In genomic region chr16:34352747-34353146, GRCm38 (mm10) we compare ENCODE assay signal across 8 mouse cellular contexts.
A peak's percentile ranks its signal among the peaks of the same experiment; 100 is the strongest.
DNase-seq lines count a peak whose midpoint lies in the region; ATAC-seq lines count a peak whose summit lies in the region.

No protein-coding gene starts in this region.

- DNase-seq in hindbrain, embryonic 10.5 days (ENCODE audit: low spot score) = no peak
- no peak for DNase-seq in hindbrain, embryonic 14.5 days (ENCODE audit: low spot score)
- peak; percentile 35 for DNase-seq in limb, embryonic 10.5 days (ENCODE audit: low spot score)
- peak; percentile 67 to 86 for DNase-seq in lung, postnatal 4 days
- no peak for DNase-seq in right cerebral cortex, postnatal 4 days
- no peak for DNase-seq in cerebellum, adult 9-11 months
- no peak for DNase-seq in urinary bladder, postnatal 36 days (ENCODE audit: low spot score in 2 of 2)

- no peaks in the 10 kb centered on the region for H3K9me3 ChIP-seq in hindbrain, embryonic 10.5 days
- H3K9me3 ChIP-seq in hindbrain, embryonic 14.5 days (ENCODE audit: control insufficient read depth, low read length) = no peaks in the 10 kb centered on the region
- H3K9me3 ChIP-seq in heart, embryonic 16.5 days (replicated peaks; ENCODE audit: control insufficient read depth, low read length) = no peaks in the 10 kb centered on the region
- H3K9me3 ChIP-seq in limb, embryonic 10.5 days (replicated peaks) = no peaks in the 10 kb centered on the region

- no peak overlapping the region for H3K4me2 ChIP-seq in hindbrain, embryonic 14.5 days (replicated peaks)
- no peak overlapping the region for H3K4me2 ChIP-seq in heart, embryonic 16.5 days (ENCODE audit: low read depth, low read length)

- H3K27ac ChIP-seq in hindbrain, embryonic 10.5 days = peak overlapping the region; percentile 50; the same call in 1 of the 2 replicates
- H3K27ac ChIP-seq in hindbrain, embryonic 14.5 days = no peak overlapping the region
- H3K27ac ChIP-seq in heart, embryonic 16.5 days (ENCODE audit: low read length) = peak overlapping the region; percentile 87
- H3K27ac ChIP-seq in limb, embryonic 10.5 days = 0 out of 2 replicates have a peak overlapping the region, but pooled peaks have one; percentile 46

- 40% methylated on average over 6 of the region's 6 CpGs for WGBS in hindbrain, embryonic 10.5 days
- 52% methylated on average over 6 of the region's 6 CpGs for WGBS in hindbrain, embryonic 14.5 days
- WGBS in heart, embryonic 16.5 days = 19% methylated on average over 6 of the region's 6 CpGs
- WGBS in limb, embryonic 10.5 days = 7% methylated on average over 6 of the region's 6 CpGs

- no peak overlapping the region for H3K9ac ChIP-seq in hindbrain, embryonic 14.5 days
- peak overlapping the region; percentile 38; the same call in 1 of the 2 replicates for H3K9ac ChIP-seq in heart, embryonic 16.5 days (ENCODE audit: low read length)

- no peaks in the 10 kb centered on the region for H3K27me3 ChIP-seq in hindbrain, embryonic 10.5 days (ENCODE audit: insufficient read depth, poor library complexity, severe bottlenecking)
- H3K27me3 ChIP-seq in hindbrain, embryonic 14.5 days (ENCODE audit: control insufficient read depth, insufficient read depth, low read length) = no peaks in the 10 kb centered on the region
- H3K27me3 ChIP-seq in heart, embryonic 16.5 days (ENCODE audit: control insufficient read depth, insufficient read depth, low read length) = no peaks in the 10 kb centered on the region
- H3K27me3 ChIP-seq in limb, embryonic 10.5 days (ENCODE audit: low read depth, poor library complexity, severe bottlenecking) = no peaks in the 10 kb centered on the region

- no peak overlapping the region for H3K4me3 ChIP-seq in hindbrain, embryonic 10.5 days
- no peak overlapping the region for H3K4me3 ChIP-seq in hindbrain, embryonic 14.5 days (replicated peaks; ENCODE audit: low read length)
- H3K4me3 ChIP-seq in heart, embryonic 16.5 days (ENCODE audit: low read length) = no peak overlapping the region
- H3K4me3 ChIP-seq in limb, embryonic 10.5 days = no peak overlapping the region

- peaks cover 40% of the 10 kb centered on the region for H3K4me1 ChIP-seq in hindbrain, embryonic 10.5 days (replicated peaks)
- H3K4me1 ChIP-seq in hindbrain, embryonic 14.5 days (replicated peaks; ENCODE audit: control insufficient read depth, insufficient read depth, low read length) = no peaks in the 10 kb centered on the region; the same call in 1 of the 2 replicates
- peaks cover 18% of the 10 kb centered on the region for H3K4me1 ChIP-seq in heart, embryonic 16.5 days (ENCODE audit: control insufficient read depth, insufficient read depth, low read length)
- peaks cover 25% of the 10 kb centered on the region for H3K4me1 ChIP-seq in limb, embryonic 10.5 days

- ATAC-seq in hindbrain, embryonic 14.5 days (ENCODE audit: low FRiP score) = no peak
- peak; percentile 91 for ATAC-seq in heart, embryonic 16.5 days (replicated peaks; ENCODE audit: extremely low read depth, insufficient read depth, low FRiP score)

- peaks cover 28% of the 10 kb centered on the region for H3K36me3 ChIP-seq in hindbrain, embryonic 10.5 days
- peaks cover 11% of the 10 kb centered on the region for H3K36me3 ChIP-seq in hindbrain, embryonic 14.5 days (replicated peaks; ENCODE audit: control insufficient read depth, insufficient read depth)
- no peaks in the 10 kb centered on the region for H3K36me3 ChIP-seq in heart, embryonic 16.5 days (ENCODE audit: control insufficient read depth, insufficient read depth)
- peaks cover 11% of the 10 kb centered on the region for H3K36me3 ChIP-seq in limb, embryonic 10.5 days

Comparison
In these comparisons a context has a peak if more than half of its experiments do, and no peak if none do; other contexts are left out.
1. DNase-seq: peak in limb, embryonic 10.5 days (single experiment) and lung, postnatal 4 days (2 of 2); none in hindbrain, embryonic 10.5 days (single experiment), hindbrain, embryonic 14.5 days (single experiment), right cerebral cortex, postnatal 4 days (single experiment), cerebellum, adult 9-11 months (single experiment) and urinary bladder, postnatal 36 days (0 of 2).